Mouse (Mus musculus) kidney, embryonic 15.5 days (tissue): ENCODE measurements around the gene Cd86. TPM values are rescaled to one million over a fixed set of nuclear protein-coding genes. Genes with fewer than 3 reads are reported as not detected.

Experiments used
- ATAC-seq: fragments of 200-750 bp; cut with Nextera tagmentation; replicated peaks from 2 replicates; pipeline ENCODE4 v1.8.0; 2017; ENCODE audit warnings: moderate TSS enrichment; ENCODE audit not compliant: low FRiP score
- H3K27ac ChIP-seq: fragments of 300-500 bp; sonication (generic); 2 replicates; pipeline ENCODE4 v1.5.1; 2015; ENCODE audit warnings: mild to moderate bottlenecking, inconsistent platforms
- H3K27me3 ChIP-seq: fragments of 300-500 bp; sonication (generic); 2 replicates; pipeline ENCODE4 v1.6.1; 2015; ENCODE audit warnings: inconsistent platforms
- H3K36me3 ChIP-seq: fragments of 300-500 bp; sonication (generic); 2 replicates; pipeline ENCODE4 v1.6.1; 2015; ENCODE audit warnings: inconsistent platforms
- H3K4me1 ChIP-seq: fragments of 300-500 bp; sonication (generic); 2 replicates; pipeline ENCODE4 v1.6.1; 2015; ENCODE audit warnings: inconsistent platforms
- H3K4me2 ChIP-seq: fragments of 300-500 bp; sonication (generic); 2 replicates; pipeline ENCODE4 v1.6.1; 2015; ENCODE audit warnings: moderate library complexity, mild to moderate bottlenecking, inconsistent platforms
- H3K4me3 ChIP-seq: fragments of 300-500 bp; sonication (generic); replicated peaks from 2 replicates; pipeline ENCODE4 v1.5.1; 2015; ENCODE audit warnings: mild to moderate bottlenecking, inconsistent platforms
- H3K9ac ChIP-seq: fragments of 300-500 bp; sonication (generic); 2 replicates; pipeline ENCODE4 v1.6.1; 2015; ENCODE audit warnings: mild to moderate bottlenecking, inconsistent platforms
- H3K9me3 ChIP-seq: fragments of 300-500 bp; sonication (generic); replicated peaks from 2 replicates; pipeline ENCODE4 v1.6.1; 2016; ENCODE audit warnings: inconsistent platforms
- WGBS: fragments of 180-500 bp; shearing (Covaris S2); methylation state at CpG from one replicate; pipeline ENCODE4 v1.1.7; 2015; ENCODE audit warnings: mixed read lengths; 5-methylcytosine and 5-hydroxymethylcytosine counted together
- polyA plus RNA-seq: library from polyadenylated mRNA; unstranded; fragments of >200 nt; fragmentation: Nextera tagmentation; extraction: Ambion mirVana; gene quantifications from 2 replicates; pipeline ENCODE4 v1.2.1, GENCODE M21; 2015

The Cd86 gene
- polyA plus RNA-seq, 1 experiment from 2014 or later: 1.3 TPM

DNA sequence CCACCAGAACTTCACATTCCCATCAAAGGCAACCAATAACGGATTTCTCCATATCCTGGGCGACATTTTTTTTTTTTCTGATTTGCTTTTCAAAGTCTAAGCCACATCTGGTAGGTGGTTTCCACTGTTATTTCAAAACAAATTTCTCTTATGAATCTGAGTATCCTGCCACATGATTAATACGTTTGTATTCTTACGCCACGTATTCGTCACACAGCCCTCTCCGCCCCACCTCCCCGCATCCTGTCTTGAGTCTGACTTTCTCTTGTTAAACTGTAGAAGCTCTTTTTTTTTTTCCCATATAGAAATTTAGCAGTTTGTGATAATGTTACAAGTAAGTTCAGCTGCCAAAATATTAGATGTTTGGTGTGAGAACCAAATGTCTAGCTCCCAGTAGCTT is 33.7 kb downstream of the Cd86 start:
- Histone ChIP-seq H3K9me3 (no peaks in the 10 kb centered on the region), H3K9ac (no peak overlapping the region), H3K4me2 (no peak overlapping the region), H3K4me1 (no peaks in the 10 kb centered on the region), H3K36me3 (no peaks in the 10 kb centered on the region), H3K4me3 (no peak overlapping the region), H3K27me3 (no peaks in the 10 kb centered on the region), H3K27ac (no peak overlapping the region)
- 93% methylated on average over 8 of the region's 8 CpGs for WGBS
- no peak for ATAC-seq

DNA sequence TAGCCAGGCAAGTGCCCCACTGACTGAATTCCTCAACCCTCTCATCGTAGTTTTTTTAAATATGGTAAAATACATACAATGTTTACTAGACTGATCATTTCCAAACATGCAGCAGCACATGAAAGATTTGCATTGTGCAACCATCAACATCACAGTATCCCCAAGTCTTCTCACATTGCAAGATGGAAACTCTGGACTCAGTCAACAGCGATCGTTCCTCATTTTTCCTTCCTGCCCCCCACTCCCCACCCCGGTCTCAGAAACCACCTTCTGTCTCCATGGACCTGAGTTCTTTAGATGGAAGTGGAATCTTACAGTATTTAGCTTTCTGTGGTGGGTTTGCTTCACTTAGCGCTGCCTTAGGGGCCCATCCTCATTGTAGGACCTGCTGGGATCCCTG is 34.3 kb downstream of the Cd86 start:
- no peak for ATAC-seq
- Histone ChIP-seq H3K4me3 (no peak overlapping the region), H3K9me3 (no peaks in the 10 kb centered on the region), H3K36me3 (no peaks in the 10 kb centered on the region), H3K27me3 (no peaks in the 10 kb centered on the region), H3K4me2 (no peak overlapping the region), H3K27ac (no peak overlapping the region), H3K9ac (no peak overlapping the region), H3K4me1 (no peaks in the 10 kb centered on the region)
- WGBS: 91% methylated on average over 5 of the region's 5 CpGs

DNA sequence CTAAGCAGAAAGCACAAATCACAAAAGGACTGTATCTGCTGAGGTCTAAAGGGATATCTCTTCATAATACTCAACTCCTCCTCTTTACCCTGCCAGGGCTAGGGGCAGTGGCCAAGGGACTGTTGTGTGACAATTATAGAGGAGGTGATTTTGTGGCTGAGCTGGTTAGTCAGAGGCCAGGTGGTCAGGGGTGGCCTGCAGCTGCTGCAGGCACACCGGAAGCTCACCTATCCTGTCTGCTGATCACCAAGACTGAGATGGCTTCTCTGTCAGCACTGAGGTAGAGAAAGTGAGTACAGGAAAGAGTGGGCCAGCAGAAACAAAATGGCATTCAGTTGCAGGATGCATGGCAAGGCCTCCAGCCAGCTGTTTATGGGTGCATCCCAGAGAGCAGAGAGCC is 38.1 kb downstream of the Cd86 start:
- 86% methylated on average over 1 of the region's 1 CpGs for WGBS
- no peaks in the 10 kb centered on the region for H3K4me1 ChIP-seq
- no peak overlapping the region for H3K4me3 ChIP-seq
- H3K9me3 ChIP-seq: no peaks in the 10 kb centered on the region
- no peaks in the 10 kb centered on the region for H3K36me3 ChIP-seq
- no peaks in the 10 kb centered on the region for H3K27me3 ChIP-seq
- no peak overlapping the region for H3K9ac ChIP-seq
- no peak for ATAC-seq
- no peak overlapping the region for H3K4me2 ChIP-seq
- no peak overlapping the region for H3K27ac ChIP-seq

DNA sequence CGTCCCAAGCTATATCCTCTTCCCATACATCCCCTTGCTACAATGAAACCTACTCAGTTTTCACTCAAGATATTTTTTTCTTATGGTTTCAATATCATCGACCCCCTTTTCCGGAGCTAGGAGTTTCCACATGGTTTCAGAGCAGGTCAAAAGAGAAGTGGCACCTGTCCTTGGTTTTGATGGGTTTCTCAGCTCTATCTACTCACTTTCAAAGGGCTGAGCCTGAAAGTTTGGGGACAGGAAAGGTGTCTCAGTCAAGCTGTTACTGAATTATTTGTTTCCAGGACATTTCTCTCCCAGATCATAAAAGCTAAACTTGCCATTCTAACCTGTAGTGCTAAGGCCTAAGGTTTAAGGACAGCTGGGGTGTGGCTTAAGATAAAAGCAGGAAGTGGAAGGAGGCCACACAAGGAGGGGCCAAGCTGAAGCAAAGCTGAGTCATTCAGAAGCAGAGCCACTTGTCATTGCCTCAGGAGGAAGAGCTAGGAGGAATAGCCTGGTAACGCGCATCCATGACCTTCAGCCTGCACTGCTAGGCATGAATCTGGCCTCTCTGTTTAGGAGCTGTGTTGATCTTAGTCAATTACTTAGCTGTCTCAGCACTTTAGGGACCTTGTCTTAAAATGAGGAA is 39.2 kb downstream of the Cd86 start:
- no peak overlapping the region for H3K27ac ChIP-seq
- ATAC-seq: no peak
- H3K36me3 ChIP-seq: no peaks in the 10 kb centered on the region
- H3K27me3 ChIP-seq: no peaks in the 10 kb centered on the region
- H3K4me3 ChIP-seq: no peak overlapping the region
- H3K4me1 ChIP-seq: no peaks in the 10 kb centered on the region
- no peak overlapping the region for H3K9ac ChIP-seq
- H3K9me3 ChIP-seq: no peaks in the 10 kb centered on the region
- WGBS: 82% methylated on average over 5 of the region's 5 CpGs
- no peak overlapping the region for H3K4me2 ChIP-seq

DNA sequence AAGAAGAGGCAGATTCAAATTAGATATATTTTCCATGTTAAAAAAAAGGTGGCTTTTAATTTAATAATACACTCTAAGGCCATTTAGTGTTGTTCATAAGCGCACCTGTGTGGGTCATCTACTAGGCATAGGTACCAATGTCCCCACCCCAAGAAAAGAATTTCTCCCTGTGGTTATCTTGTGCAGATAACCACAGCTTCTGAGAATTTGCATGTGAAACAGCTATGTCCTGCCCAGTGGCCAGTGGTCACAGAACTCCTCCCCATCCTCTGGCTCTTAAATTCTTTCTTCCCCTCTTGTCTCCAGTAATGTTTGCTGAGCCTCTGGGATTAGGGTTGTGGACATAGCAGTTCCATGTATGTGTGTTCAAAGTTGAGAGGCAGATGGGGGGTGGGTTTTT is 40.0 kb downstream of the Cd86 start:
- H3K27ac ChIP-seq: no peak overlapping the region
- no peaks in the 10 kb centered on the region for H3K9me3 ChIP-seq
- no peak for ATAC-seq
- no peak overlapping the region for H3K4me2 ChIP-seq
- no peaks in the 10 kb centered on the region for H3K4me1 ChIP-seq
- 97% methylated on average over 1 of the region's 1 CpGs for WGBS
- H3K27me3 ChIP-seq: no peaks in the 10 kb centered on the region
- no peaks in the 10 kb centered on the region for H3K36me3 ChIP-seq
- H3K9ac ChIP-seq: no peak overlapping the region
- no peak overlapping the region for H3K4me3 ChIP-seq

DNA sequence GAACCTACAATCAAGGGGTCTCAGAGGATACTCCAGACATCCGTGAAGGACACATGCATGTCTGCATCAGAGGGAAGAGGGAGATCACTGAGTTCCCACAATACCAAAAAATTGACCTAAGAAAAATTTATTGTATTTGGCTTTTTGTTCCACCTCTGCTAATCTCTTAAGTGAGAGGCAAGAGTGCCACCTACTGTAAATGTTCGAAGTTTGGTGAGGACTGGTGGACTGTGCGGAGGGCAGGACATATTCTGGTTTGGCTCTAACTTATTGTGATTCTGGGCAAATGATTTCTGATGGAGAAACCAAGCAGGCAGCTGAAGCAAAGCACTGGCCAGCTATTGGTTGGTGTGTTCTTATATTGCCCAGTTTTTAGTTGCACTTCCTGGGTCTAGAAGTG is 43.6 kb downstream of the Cd86 start:
- no peaks in the 10 kb centered on the region for H3K36me3 ChIP-seq
- H3K9ac ChIP-seq: no peak overlapping the region
- no peak overlapping the region for H3K4me2 ChIP-seq
- no peak overlapping the region for H3K4me3 ChIP-seq
- WGBS: 71% methylated on average over 3 of the region's 3 CpGs
- no peaks in the 10 kb centered on the region for H3K9me3 ChIP-seq
- ATAC-seq: no peak
- no peaks in the 10 kb centered on the region for H3K27me3 ChIP-seq
- no peak overlapping the region for H3K27ac ChIP-seq
- no peaks in the 10 kb centered on the region for H3K4me1 ChIP-seq

DNA sequence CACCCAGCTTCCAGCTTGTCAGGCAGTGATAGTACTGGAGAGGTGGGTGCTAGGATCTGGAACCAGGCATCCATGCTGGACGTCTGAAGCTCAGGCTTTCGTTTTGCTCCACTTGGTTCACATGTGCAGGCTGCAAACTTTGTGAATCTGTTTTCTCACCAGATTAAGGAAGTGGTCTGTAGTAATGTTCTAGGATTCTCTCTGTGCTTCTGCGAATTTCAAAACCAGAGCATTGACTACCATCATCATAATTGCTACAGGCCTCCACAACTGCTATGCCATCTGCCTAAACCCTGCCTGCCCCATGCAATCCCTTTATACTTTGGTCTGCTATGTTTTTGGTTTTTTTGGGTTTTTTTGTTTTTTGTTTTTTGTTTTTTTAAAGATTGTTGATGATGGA is 44.8 kb downstream of the Cd86 start:
- Histone ChIP-seq H3K4me3 (no peak overlapping the region), H3K27me3 (no peaks in the 10 kb centered on the region), H3K4me1 (no peaks in the 10 kb centered on the region), H3K36me3 (no peaks in the 10 kb centered on the region), H3K27ac (no peak overlapping the region), H3K9ac (no peak overlapping the region), H3K4me2 (no peak overlapping the region), H3K9me3 (no peaks in the 10 kb centered on the region)
- no peak for ATAC-seq
- WGBS: 85% methylated on average over 3 of the region's 3 CpGs

DNA sequence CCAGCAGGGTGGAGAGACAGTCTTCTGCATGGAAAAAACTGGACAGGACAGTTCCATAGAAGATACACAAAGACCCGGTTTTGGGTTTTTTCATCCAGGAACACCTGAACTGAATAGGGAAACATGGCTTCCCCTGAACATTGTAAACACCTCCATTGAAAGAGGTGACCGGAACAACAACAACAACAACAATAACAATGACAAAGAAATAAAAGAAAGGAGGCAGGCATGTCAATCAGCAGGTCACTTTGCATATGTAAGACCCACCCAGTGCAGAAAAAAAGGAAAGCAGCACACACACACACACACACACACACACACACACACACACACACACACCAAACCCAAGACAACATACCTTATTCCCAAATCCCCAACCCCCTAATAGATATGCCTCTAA is 52.2 kb downstream of the Cd86 start:
- no peaks in the 10 kb centered on the region for H3K4me1 ChIP-seq
- 82% methylated on average over 2 of the region's 2 CpGs for WGBS
- ATAC-seq: no peak

DNA sequence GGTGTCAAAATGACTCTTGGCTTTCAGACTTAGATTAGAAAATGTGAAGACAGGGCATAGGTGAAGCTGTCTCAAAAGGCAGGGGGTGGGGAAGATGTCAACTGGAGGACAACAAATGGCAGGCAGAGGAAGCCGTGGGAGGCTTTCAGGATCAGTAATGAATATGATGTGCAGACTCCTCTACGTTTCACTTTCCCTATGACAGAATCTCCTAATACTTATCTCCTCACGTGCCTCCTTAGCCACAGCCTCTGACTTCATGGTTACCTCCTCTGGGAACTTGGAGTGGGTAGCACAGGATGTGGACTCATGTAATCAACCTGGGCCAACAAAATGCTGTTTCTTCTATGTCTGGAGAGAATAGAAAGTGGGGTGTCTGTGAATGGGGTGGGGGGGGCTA is 63.2 kb downstream of the Cd86 start:
- no peak for ATAC-seq
- Histone ChIP-seq H3K4me2 (no peak overlapping the region), H3K9me3 (no peaks in the 10 kb centered on the region), H3K4me1 (no peaks in the 10 kb centered on the region), H3K27ac (no peak overlapping the region), H3K4me3 (no peak overlapping the region), H3K27me3 (no peaks in the 10 kb centered on the region), H3K9ac (no peak overlapping the region), H3K36me3 (no peaks in the 10 kb centered on the region)
- 65% methylated on average over 3 of the region's 3 CpGs for WGBS

More for the DNA sequence above, 52.2 kb downstream of the Cd86 start:
- Histone ChIP-seq H3K9ac (no peak overlapping the region), H3K9me3 (no peaks in the 10 kb centered on the region), H3K4me3 (no peak overlapping the region), H3K27me3 (no peaks in the 10 kb centered on the region), H3K36me3 (no peaks in the 10 kb centered on the region), H3K27ac (no peak overlapping the region), H3K4me2 (no peak overlapping the region)

DNA sequence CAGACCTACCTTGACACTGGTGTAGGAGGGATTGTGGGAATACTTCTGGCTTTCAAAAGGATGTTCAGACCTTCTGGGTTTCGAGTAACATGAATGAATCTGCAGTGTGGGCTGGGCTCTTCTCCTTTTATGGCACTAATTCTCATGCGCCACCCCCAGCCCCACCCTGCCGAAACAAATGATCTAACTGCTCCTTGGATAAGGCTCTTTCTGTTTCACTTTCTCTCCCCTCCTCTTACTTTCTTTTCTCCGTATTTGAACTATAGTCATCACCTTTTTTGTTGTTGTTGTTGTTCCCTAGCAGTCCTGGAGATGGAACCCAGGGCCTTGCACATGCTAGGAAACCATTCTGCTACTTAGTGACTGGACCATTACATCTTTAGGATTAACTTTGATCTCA is 67.6 kb downstream of the Cd86 start:
- Histone ChIP-seq H3K4me2 (no peak overlapping the region), H3K4me3 (no peak overlapping the region), H3K9me3 (no peaks in the 10 kb centered on the region), H3K9ac (no peak overlapping the region), H3K27ac (no peak overlapping the region), H3K27me3 (no peaks in the 10 kb centered on the region), H3K4me1 (no peaks in the 10 kb centered on the region), H3K36me3 (no peaks in the 10 kb centered on the region)
- WGBS: 70% methylated on average over 4 of the region's 4 CpGs
- ATAC-seq: no peak

DNA sequence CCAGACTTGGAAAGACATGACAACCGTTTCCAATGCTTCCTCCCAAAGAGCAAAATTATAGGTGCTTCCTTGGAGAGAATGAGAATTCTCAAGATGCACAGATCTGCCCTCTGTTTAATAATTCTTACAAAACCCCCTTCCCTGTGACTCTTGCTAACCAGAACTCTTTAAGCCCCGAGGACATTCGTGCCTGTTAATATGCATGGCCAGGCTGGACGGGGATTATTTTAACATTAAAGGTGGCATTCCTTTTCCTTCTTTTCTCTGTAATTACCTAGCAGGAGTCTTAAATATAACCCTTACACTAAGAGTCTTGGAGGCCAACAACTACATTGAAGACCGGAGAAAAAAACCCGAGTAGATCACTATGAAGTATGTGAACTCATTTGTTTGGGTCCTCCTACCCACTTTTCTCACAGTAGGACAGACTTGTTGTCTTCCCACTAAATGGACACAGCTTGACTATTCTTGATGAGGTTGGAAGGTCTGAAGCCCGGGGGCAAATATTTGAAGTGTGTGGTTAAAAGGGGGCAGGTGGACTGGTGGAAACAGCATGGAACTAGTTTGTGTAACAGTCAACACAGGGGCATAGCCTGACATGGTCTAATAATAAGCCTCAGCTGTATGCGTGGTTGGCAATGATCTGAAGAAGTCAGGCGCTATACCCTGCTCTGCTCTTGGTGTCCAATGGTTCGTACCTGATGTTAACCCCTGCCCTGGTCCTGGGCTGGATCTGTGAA is 69.0 kb downstream of the Cd86 start:
- Histone ChIP-seq H3K36me3 (no peaks in the 10 kb centered on the region), H3K9me3 (no peaks in the 10 kb centered on the region), H3K27me3 (no peaks in the 10 kb centered on the region), H3K27ac (no peak overlapping the region), H3K4me2 (no peak overlapping the region), H3K4me1 (no peaks in the 10 kb centered on the region), H3K9ac (no peak overlapping the region), H3K4me3 (no peak overlapping the region)
- WGBS: 83% methylated on average over 10 of the region's 10 CpGs
- no peak for ATAC-seq

DNA sequence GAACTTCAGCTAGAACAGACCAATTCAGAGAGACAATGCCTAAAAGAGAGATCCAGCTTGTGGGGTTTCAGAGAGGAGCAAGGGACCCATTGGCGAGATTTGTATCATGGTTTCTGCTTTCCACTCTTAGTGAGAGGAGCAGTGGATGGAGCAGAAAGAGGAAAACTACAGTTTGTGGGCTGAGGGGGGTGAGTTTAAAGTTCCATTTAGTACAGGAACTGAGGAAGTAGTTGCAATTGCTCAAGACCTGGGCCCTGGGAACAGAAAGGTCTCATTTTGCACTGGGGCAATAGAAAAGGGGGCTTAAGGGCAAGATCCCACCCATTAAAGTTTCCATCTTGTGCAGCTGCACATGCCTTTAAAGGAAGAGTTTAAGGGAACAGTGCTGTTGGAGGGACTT is 76.0 kb downstream of the Cd86 start:
- no peak for ATAC-seq
- Histone ChIP-seq H3K9ac (no peak overlapping the region), H3K27me3 (no peaks in the 10 kb centered on the region), H3K27ac (no peak overlapping the region), H3K36me3 (no peaks in the 10 kb centered on the region), H3K4me2 (no peak overlapping the region), H3K4me1 (no peaks in the 10 kb centered on the region), H3K4me3 (no peak overlapping the region), H3K9me3 (no peaks in the 10 kb centered on the region)
- 82% methylated on average over 1 of the region's 1 CpGs for WGBS

DNA sequence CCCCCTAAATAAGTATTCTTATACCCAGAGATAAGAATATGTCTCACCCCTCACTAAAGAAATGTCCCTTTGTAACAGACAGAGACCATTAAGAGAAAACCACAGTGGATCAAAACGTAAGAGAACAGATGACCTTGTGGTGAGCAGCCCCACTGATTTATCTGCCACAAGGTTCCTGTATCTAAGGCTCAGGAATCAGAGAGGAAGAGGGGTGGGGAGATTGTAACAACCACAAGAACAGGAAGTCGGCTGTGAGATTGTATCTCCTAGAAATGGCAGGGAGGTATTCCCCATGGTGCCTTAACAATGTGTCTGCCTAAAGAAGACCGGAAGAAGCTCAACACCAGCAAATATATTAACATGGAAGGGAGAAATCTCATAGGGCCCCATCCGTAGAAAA is 77.9 kb downstream of the Cd86 start:
- 47% methylated on average over 4 of the region's 4 CpGs for WGBS
- Histone ChIP-seq H3K4me1 (no peaks in the 10 kb centered on the region), H3K9me3 (no peaks in the 10 kb centered on the region), H3K4me2 (no peak overlapping the region), H3K27me3 (no peaks in the 10 kb centered on the region), H3K4me3 (no peak overlapping the region), H3K27ac (no peak overlapping the region), H3K36me3 (no peaks in the 10 kb centered on the region), H3K9ac (no peak overlapping the region)
- no peak for ATAC-seq
